Mouse (Mus musculus): ENCODE data around the gene Igfbp2. TPM values are rescaled to one million over a fixed set of nuclear protein-coding genes. Genes with fewer than 3 reads are reported as not detected.

Igfbp2 gene
- polyA plus RNA-seq, 1 experiment from 2014 or later, result 750 TPM

- peak; percentile 85 for DNase-seq (ENCODE audit: low spot score)
- Histone ChIP-seq H3K27ac (peak overlapping the region; percentile 84), H3K36me3 (0 out of 2 replicates have a peak, but pooled peaks cover 5% of the 10 kb centered on the region), H3K4me1 (replicated peaks) (peaks cover 88% of the 10 kb centered on the region), H3K27me3 (ENCODE audit: insufficient read depth, poor library complexity, severe bottlenecking) (peaks cover 41% of the 10 kb centered on the region), H3K9me3 (no peaks in the 10 kb centered on the region), H3K4me3 (peak overlapping the region; percentile 69)
- under 1% methylated on average over 20 of the region's 20 CpGs for WGBS
These were observed 46.5 kb downstream of the Igfbp2 start for GRCm38 (mm10) chr1:72870615-72871336.

- WGBS, result 0% methylated on average over 6 of the region's 6 CpGs
- peaks cover 47% of the 10 kb centered on the region for H3K27me3 ChIP-seq (ENCODE audit: insufficient read depth, poor library complexity, severe bottlenecking)
- H3K4me1 ChIP-seq (replicated peaks), result peaks cover 88% of the 10 kb centered on the region
These were observed 47.0 kb downstream of the Igfbp2 start for GRCm38 (mm10) chr1:72871337-72871696.

GRCm38 (mm10) chr1:72871697-72872411 lies 47.6 kb downstream of the Igfbp2 start:
- Histone ChIP-seq H3K36me3 (0 out of 2 replicates have a peak, but pooled peaks cover 5% of the 10 kb centered on the region), H3K4me3 (peak overlapping the region; percentile 69), H3K9me3 (no peaks in the 10 kb centered on the region), H3K27ac (peak overlapping the region; percentile 84), H3K4me1 (replicated peaks) (peaks cover 83% of the 10 kb centered on the region), H3K27me3 (ENCODE audit: insufficient read depth, poor library complexity, severe bottlenecking) (peaks cover 51% of the 10 kb centered on the region)
- under 1% methylated on average over 34 of the region's 34 CpGs for WGBS
- peak; percentile 47 for DNase-seq (ENCODE audit: low spot score)

More at GRCm38 (mm10) chr1:72871337-72871696, 47.0 kb downstream of the Igfbp2 start:
- peak overlapping the region; percentile 69 for H3K4me3 ChIP-seq
- H3K27ac ChIP-seq, result peak overlapping the region; percentile 84
- no peaks in the 10 kb centered on the region for H3K9me3 ChIP-seq
- no peak for DNase-seq (ENCODE audit: low spot score)
- 0 out of 2 replicates have a peak, but pooled peaks cover 5% of the 10 kb centered on the region for H3K36me3 ChIP-seq

- Histone ChIP-seq H3K27ac (peak overlapping the region; percentile 90), H3K4me1 (replicated peaks) (peaks cover 79% of the 10 kb centered on the region), H3K9me3 (no peaks in the 10 kb centered on the region), H3K27me3 (ENCODE audit: insufficient read depth, poor library complexity, severe bottlenecking) (peaks cover 58% of the 10 kb centered on the region), H3K4me3 (peak overlapping the region; percentile 69), H3K36me3 (0 out of 2 replicates have a peak, but pooled peaks cover 5% of the 10 kb centered on the region)
- DNase-seq (ENCODE audit: low spot score), result peak; percentile 91
- WGBS, result 0% methylated on average over 8 of the region's 8 CpGs
These were observed 48.2 kb downstream of the Igfbp2 start for GRCm38 (mm10) chr1:72872521-72872920.

- WGBS, result under 1% methylated on average over 16 of the region's 16 CpGs
- H3K36me3 ChIP-seq, result 0 out of 2 replicates have a peak, but pooled peaks cover 5% of the 10 kb centered on the region
- peak overlapping the region; percentile 90 for H3K27ac ChIP-seq
- DNase-seq (ENCODE audit: low spot score), result no peak
- H3K4me1 ChIP-seq (replicated peaks), result peaks cover 80% of the 10 kb centered on the region
- H3K9me3 ChIP-seq, result no peaks in the 10 kb centered on the region
- peaks cover 58% of the 10 kb centered on the region for H3K27me3 ChIP-seq (ENCODE audit: insufficient read depth, poor library complexity, severe bottlenecking)
- H3K4me3 ChIP-seq, result peak overlapping the region; percentile 69
These were observed 48.8 kb downstream of the Igfbp2 start for GRCm38 (mm10) chr1:72873078-72873477.

- H3K9me3 ChIP-seq, result no peaks in the 10 kb centered on the region
These were observed 49.4 kb downstream of the Igfbp2 start for GRCm38 (mm10) chr1:72873511-72874286.

GRCm38 (mm10) chr1:72874287-72875211 lies 50.2 kb downstream of the Igfbp2 start, which contains the start of gene Igfbp5:
Gene Igfbp5 (minus strand): TSS chr1:72874884.
- peak; percentile 73 for DNase-seq (ENCODE audit: low spot score)
- WGBS, result 1% methylated on average over 38 of the region's 38 CpGs
- no peaks in the 10 kb centered on the region for H3K9me3 ChIP-seq
- no peaks in the 10 kb centered on the region for H3K36me3 ChIP-seq
- H3K4me3 ChIP-seq, result peak within 1 kb of the TSS; percentile 69
- H3K27ac ChIP-seq, result peak within 1 kb of the TSS; percentile 90
- peaks cover 72% of the 10 kb centered on the region for H3K4me1 ChIP-seq (replicated peaks)
- H3K27me3 ChIP-seq (ENCODE audit: insufficient read depth, poor library complexity, severe bottlenecking), result peaks cover 60% of the 10 kb centered on the region

More at GRCm38 (mm10) chr1:72873511-72874286, 49.4 kb downstream of the Igfbp2 start:
- under 1% methylated on average over 43 of the region's 43 CpGs for WGBS
- H3K4me3 ChIP-seq, result peak overlapping the region; percentile 69
- peaks cover 63% of the 10 kb centered on the region for H3K27me3 ChIP-seq (ENCODE audit: insufficient read depth, poor library complexity, severe bottlenecking)
- H3K36me3 ChIP-seq, result 0 out of 2 replicates have a peak, but pooled peaks cover 5% of the 10 kb centered on the region
- peaks cover 81% of the 10 kb centered on the region for H3K4me1 ChIP-seq (replicated peaks)
- H3K27ac ChIP-seq, result peak overlapping the region; percentile 90
- peak; percentile 75 for DNase-seq (ENCODE audit: low spot score)

- Histone ChIP-seq H3K4me1 (replicated peaks) (peaks cover 61% of the 10 kb centered on the region), H3K27me3 (ENCODE audit: insufficient read depth, poor library complexity, severe bottlenecking) (peaks cover 59% of the 10 kb centered on the region), H3K27ac (peak overlapping the region; percentile 90; the same call in 1 of the 2 replicates), H3K4me3 (peak overlapping the region; percentile 69), H3K36me3 (no peaks in the 10 kb centered on the region), H3K9me3 (no peaks in the 10 kb centered on the region)
- 3% methylated on average over 3 of the region's 3 CpGs for WGBS
- DNase-seq (ENCODE audit: low spot score), result no peak
These were observed 51.4 kb downstream of the Igfbp2 start for GRCm38 (mm10) chr1:72875708-72876107.

- Histone ChIP-seq H3K4me3 (no peak overlapping the region), H3K9me3 (no peaks in the 10 kb centered on the region), H3K4me1 (replicated peaks) (peaks cover 57% of the 10 kb centered on the region), H3K27ac (no peak overlapping the region), H3K36me3 (no peaks in the 10 kb centered on the region), H3K27me3 (ENCODE audit: insufficient read depth, poor library complexity, severe bottlenecking) (peaks cover 59% of the 10 kb centered on the region)
- DNase-seq (ENCODE audit: low spot score), result no peak
- 54% methylated on average over 3 of the region's 3 CpGs for WGBS
These were observed 51.8 kb downstream of the Igfbp2 start for GRCm38 (mm10) chr1:72876111-72876510.

GRCm38 (mm10) chr1:72877892-72878291 lies 53.6 kb downstream of the Igfbp2 start:
- peak; percentile 53 for DNase-seq (ENCODE audit: low spot score)
- peaks cover 56% of the 10 kb centered on the region for H3K27me3 ChIP-seq (ENCODE audit: insufficient read depth, poor library complexity, severe bottlenecking)
- H3K27ac ChIP-seq, result 0 out of 2 replicates have a peak overlapping the region, but pooled peaks have one; percentile 50
- H3K4me1 ChIP-seq (replicated peaks), result peaks cover 44% of the 10 kb centered on the region
- H3K9me3 ChIP-seq, result no peaks in the 10 kb centered on the region
- 16% methylated on average over 3 of the region's 3 CpGs for WGBS
- no peaks in the 10 kb centered on the region for H3K36me3 ChIP-seq
- no peak overlapping the region for H3K4me3 ChIP-seq

- no peak overlapping the region for H3K4me3 ChIP-seq
- DNase-seq (ENCODE audit: low spot score), result no peak
- H3K4me1 ChIP-seq (replicated peaks), result peaks cover 36% of the 10 kb centered on the region
- H3K9me3 ChIP-seq, result no peaks in the 10 kb centered on the region
- no peaks in the 10 kb centered on the region for H3K36me3 ChIP-seq
- H3K27me3 ChIP-seq (ENCODE audit: insufficient read depth, poor library complexity, severe bottlenecking), result peaks cover 48% of the 10 kb centered on the region
- 67% methylated on average over 25 of the region's 25 CpGs for WGBS
- no peak overlapping the region for H3K27ac ChIP-seq
These were observed 54.4 kb downstream of the Igfbp2 start for GRCm38 (mm10) chr1:72878473-72879318.
